Mouse (Mus musculus) CD4-positive helper T cell, adult 2 months (primary cell): ENCODE measurements around the gene Tmod4.
"Not testable (repeated sequence)": the region's sequence is repeated elsewhere in the genome, so short reads cannot be mapped to it uniquely, and the experiment has no call there.

Experiments
- DNase-seq: peaks from one replicate; pipeline ENCODE4 v3.0.0-alpha.2; 2012; ENCODE audit warnings: low read depth, missing footprints, low spot score

The Tmod4 gene

DNA sequence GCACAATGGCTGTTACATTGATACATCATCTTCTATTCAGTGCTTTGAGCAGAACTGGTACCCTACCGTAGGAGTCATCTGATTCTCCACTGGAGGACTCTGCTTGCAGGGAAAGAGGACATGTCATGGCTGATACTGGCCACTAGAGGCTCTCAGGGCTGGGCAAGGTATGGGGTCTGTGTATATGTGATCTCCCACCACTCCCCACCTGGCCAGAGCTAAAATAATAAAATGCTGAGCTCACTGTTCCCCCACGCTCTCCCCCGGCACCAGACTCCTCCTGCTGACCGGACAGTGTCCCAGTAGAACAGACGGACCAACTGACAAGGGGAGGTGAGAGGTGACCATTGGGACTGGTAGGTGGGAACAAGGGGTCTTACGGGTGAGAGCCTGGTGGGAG lies at the start of gene Tmod4:
Gene Tmod4, plus strand, starts transcription at position 231 of the 400 bp plus-strand sequence.
- DNase-seq: peak; percentile 15

- no peak for DNase-seq
Measured at GRCm38 (mm10) chr3:95088071-95088470, 36.2 kb upstream of the Tmod4 start.

DNA sequence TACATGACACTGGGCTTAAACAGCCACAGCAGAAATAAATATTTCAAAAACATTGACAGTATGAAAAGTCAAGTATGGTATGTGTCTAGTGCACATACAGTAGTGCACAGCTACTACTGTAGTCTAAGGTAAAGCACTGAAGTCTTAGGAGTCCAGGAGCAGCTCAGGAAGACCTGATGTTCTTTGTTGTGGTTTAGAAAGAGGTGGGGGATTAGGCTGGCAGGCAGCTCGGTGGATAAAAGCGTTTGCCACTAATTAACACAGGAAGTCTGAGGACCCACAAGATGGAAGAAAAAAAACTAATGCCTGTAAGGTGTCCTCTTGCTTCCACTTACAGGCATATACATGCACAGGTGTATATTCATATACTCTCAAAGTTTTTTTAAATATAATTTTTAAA lies 23.4 kb upstream of the Tmod4 start:
- DNase-seq: peak; percentile 54

- DNase-seq: no peak
Measured at GRCm38 (mm10) chr3:95105121-95105520, 19.2 kb upstream of the Tmod4 start.

DNA sequence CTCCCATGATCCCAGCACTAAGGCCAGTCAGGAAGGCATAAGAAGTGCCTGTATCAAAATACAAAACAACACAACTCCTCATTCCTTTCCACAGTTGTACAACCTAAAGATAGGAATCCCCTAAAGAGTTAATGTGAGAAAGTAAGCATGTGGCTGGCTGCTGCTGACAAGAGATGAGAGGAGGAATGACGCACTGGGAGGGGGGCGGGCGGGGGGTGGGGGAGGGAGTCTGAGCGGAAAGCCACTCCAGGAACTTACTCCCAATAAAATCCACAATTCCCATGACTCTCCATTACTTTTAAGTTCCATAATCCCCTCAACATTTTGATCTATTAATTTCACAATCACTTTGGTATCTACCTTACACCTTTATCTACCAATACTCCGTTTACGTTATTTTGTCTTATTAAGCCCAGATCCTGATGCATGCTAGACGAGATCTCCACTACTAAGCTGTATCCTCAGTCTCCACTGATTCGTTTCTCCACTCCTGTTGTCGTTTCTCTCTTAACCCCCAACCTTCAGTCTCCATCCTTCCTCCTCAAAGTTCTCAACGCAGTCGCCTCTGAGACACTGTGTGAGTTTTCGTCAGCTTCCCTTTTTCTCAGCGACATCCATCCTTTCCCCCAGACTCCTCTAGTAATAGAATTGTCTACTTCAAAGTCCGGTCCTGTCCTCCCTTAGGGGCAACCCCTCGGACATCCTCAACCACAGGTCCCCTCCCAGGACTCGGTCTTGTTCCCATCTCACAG lies 18.5 kb upstream of the Tmod4 start:
- DNase-seq: no peak

DNA sequence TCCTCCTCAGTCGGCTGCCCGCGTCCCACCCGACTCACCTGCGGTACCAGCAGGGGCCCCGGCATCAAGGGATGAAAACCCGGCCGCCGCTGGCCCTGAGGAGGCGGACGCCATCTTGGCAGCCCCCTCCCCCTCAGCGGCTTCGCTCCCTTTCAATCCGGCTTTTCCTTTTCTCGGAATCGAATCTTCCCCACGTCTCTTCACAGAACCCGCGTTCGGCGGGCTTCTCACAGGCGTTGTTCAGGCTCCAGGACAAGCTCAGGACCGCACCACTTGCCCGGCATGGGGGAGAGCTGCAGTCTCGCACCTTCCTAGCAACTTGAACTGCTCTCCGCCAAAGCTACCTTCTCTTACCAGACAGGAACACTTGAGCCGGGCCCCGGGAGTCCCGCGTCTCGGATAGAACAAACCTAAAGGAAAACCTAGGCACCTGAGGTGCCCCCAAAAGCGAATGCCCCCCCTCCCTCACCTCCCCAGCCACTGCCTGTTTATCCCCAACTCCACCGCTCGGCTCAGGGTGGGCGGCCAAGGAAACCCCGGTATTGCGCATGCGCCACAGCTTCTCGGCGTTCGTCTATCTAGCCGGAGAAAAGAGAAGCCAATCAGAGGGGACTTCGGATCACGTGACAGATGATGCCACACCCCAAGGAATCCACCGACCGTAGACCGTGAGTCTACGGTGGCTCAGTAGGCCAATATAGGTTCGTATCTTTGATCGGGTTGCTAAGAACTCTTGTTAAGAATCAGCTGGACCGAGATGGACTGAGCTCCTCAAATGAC lies 17.7 kb upstream of the Tmod4 start, which contains the start of gene Pip5k1a:
Gene Pip5k1a, minus strand, starts transcription at position 593 of the 780 bp plus-strand sequence.
- peak; percentile 99 for DNase-seq

DNA sequence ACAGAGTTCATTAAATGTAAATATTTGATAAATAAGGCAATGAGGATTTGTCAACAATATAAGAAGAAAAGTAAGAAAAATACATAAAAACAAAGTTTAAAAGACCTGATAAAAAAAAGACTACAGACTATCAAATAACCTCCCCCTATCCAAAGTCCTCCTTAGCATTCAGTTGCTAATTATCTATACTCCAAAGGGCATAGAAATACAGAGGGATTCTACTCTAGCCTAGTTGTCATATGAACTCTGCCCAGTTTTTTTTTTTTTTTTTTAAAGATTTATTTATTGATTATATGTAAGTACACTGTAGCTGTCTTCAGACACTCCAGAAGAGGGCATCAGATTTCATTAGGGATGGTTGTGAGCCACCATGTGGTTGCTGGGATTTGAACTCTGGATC lies 17.0 kb upstream of the Tmod4 start:
- DNase-seq: not testable (repeated sequence)

DNA sequence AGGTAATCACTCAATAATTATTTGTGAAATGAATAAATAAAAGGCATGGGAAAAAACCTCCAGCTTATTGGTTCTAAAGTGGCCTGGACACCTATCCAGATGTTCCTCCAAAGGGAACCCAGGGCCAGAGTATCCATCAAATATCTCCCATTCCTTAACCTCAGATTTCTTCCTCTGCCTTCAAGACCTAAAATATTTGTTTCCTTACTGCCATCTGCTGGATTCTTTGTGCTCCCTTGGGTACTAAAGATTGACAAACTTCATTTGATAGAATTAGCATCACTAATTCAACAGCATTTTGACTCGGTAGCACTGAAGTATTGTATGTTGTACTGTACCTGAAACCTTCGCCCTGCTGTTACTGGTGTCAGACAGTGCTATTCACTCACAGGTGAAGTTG lies 16.4 kb upstream of the Tmod4 start:
- peak; percentile 32 for DNase-seq

DNA sequence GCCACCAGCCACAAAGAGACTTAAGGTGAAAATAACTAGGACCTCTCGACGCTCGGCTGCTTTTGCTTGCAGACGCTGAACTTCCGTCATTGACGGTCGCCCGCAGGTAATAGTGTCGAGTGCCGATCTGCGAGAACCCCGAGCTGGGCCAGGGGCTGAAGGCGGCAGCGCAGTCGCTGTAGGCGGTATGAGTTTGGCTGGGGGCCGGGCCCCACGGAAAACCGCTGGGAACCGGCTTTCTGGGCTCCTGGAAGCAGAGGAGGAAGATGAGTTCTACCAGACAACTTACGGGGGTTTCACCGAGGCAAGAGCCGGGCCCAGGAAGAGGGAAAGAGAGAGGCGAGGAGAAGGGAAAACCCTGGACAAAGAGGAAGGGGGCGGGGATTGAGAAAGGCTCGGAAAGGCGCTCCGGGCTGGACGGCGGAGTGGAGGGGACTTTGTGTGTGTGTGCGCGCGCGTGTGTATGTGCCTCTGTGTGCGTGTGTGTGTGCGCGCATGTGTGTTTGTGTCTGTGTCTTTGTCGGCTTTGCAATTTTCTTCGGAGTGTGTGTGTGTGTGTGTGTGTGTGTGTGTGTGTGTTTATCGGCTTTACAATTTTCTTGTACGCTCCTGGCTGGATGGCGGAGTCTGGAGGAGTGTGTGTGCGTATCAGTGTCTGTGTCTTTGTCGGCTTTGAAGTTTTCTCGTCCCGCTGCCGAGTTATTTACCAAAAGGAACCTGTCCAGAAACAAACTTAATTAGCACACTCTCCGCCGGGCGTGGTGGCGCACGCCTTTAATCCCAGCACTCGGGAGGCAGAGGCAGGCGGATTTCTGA lies 13.2 kb upstream of the Tmod4 start, which contains the start of gene Vps72:
Gene Vps72, plus strand, starts transcription at position 112 of the 816 bp plus-strand sequence.
- DNase-seq: peak; percentile 93

- no peak for DNase-seq
Measured at GRCm38 (mm10) chr3:95112760-95113159, 11.5 kb upstream of the Tmod4 start.

DNA sequence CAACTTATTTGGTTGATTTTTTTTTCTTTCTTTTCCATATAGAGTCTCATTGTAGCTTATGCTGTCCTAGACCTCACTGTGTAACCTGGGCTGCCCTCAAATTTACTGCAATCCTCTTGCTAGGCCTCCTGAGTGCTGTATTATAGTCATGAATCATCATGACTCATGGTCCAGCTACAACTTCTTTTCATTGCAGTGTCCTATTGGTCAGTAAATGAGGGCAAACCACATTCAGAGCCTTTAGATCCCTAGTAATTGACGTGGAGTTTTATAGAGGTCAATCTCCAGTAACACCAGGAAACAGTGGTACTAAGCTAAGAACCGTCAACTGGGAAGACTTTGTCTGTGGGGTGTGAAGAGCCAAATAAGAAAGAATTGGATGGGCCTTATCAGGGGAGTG lies 6.5 kb upstream of the Tmod4 start:
- DNase-seq: no peak

GRCm38 (mm10) chr3:95121580-95121979 lies 2.7 kb upstream of the Tmod4 start:
- DNase-seq: no peak

- no peak for DNase-seq
Measured at GRCm38 (mm10) chr3:95124972-95125371, 696 bp downstream of the Tmod4 start.

GRCm38 (mm10) chr3:95129226-95129651 lies 5.0 kb downstream of the Tmod4 start:
- no peak for DNase-seq

- no peak for DNase-seq
Measured at GRCm38 (mm10) chr3:95130081-95130480, 5.8 kb downstream of the Tmod4 start.

DNA sequence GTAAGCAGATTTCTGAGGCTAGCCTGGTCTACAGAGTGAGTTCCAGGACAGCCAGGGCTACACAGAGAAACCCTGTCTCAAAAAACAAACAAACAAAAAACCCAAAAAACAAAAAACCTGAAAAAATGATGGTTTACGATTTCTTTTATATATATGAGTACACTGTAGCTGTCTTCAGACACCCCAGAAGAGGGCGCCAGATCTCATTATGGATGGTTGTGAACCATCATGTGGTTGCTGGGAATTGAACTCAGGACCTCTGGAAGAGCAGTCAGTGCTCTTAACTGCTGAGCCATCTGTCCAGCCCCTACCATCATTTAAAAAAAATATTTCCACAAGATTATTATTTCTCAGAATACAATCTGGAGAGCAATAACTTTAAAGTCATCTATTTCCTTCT lies 8.1 kb downstream of the Tmod4 start:
- DNase-seq: not testable (repeated sequence)

DNA sequence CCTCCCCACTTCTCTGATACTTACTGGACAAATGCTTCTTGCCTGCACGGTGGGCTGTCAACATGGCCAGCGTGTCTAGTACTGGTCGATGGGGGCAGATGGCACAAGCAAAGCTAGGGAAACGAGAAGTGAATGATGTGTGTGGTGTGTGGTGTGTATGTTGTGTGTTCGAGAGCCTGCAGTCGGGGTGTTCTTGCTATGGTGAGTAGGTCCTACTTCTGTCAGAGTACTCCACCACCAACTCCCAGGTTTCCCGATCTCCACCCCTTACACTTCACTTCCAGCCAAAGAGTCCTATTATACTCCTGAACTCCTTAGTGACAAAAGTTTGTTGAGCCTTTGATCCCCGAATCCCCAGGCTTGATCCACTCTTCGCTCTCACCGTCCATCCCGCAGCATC lies 8.9 kb downstream of the Tmod4 start:
- DNase-seq: no peak

DNA sequence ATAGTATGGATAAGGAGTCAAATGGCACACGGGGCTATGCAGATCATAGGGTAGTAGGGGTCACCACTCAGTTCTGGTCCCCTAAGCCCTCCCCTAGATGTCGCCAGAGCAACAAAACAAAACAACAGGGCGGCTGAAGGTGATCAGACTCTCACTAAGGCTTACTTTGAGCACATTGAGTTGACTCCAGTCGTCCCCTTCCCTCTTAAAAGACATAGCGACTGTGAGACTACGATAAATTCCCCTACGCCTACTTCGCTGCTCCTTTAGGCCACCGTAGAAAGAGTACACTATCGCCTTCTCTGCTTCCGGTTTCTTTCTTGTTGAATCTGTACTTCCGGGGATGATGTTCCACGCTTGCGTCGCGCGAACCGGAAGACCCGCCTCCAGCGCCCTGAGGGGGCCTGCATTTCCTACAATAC lies 9.4 kb downstream of the Tmod4 start, which contains the start of the genes Scnm1 and Lysmd1:
Gene Scnm1, minus strand, starts transcription at position 332 of the 422 bp plus-strand sequence.
Gene Lysmd1, plus strand, starts transcription at position 409 of the 422 bp plus-strand sequence.
- peak; percentile 96 for DNase-seq

DNA sequence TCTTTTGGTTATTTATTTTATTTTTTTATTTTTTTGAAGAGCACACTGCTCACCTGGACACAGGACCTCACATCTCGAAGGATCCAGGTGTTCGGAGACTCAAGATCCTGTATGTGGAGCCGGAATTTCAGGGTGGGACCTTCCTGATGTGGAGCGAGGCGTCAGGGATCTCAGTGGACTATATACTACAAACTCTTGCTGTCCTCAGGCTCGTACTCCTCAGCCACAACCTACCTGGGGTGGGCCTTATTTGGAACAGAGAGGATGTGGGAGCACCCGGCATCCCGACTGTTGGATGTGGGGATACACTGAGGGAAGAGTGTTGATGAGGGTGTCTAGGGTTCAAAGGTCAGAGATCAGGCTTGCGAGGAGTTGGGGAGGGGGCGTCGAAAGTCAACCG lies 9.9 kb downstream of the Tmod4 start:
- DNase-seq: not testable (repeated sequence)

DNA sequence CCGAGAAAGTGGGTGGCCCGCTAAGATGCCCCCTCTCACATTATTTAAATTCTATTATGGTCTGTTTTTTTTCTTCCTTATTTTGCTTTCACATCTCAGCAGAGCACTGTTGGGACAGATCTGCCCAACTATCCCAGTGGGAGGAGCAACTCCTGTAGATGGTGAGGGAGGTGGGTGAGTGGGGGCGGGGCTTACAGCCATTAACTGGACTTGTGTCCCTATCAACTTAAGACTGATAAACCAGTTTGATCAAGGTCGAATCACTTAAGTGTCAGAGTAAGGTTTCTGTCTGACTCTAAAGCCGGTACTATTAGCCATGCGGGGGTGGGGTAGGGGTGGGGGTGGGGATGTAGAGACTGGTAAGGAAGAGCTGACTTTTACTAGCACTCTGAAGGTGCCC lies 10.7 kb downstream of the Tmod4 start:
- peak; percentile 49 for DNase-seq

GRCm38 (mm10) chr3:95135433-95136052 lies 11.3 kb downstream of the Tmod4 start:
- DNase-seq: peak; percentile 92
